Mouse (Mus musculus) myocyte (in vitro differentiated cells): ENCODE data around the gene Neurl2.

ENCODE experiments used
- CEBPB ChIP-seq: IDR thresholded peaks from 2 replicates; pipeline ENCODE4 v1.6.1; 2011; ENCODE audit warnings: mild to moderate bottlenecking, moderate library complexity; ENCODE audit not compliant: poor library complexity, insufficient read depth, severe bottlenecking
- E2F4 ChIP-seq: IDR thresholded peaks from one replicate; pipeline ENCODE4 v1.6.1; 2011; ENCODE audit warnings: mild to moderate bottlenecking, control low read depth, moderate library complexity; ENCODE audit not compliant: insufficient read depth
- MAX ChIP-seq: IDR thresholded peaks from one replicate; pipeline ENCODE4 v1.6.1; 2011; ENCODE audit warnings: low read depth, mild to moderate bottlenecking, control low read depth
- MYOD1 ChIP-seq, 3 experiments: IDR thresholded peaks; one replicate each; pipeline ENCODE4 v1.6.1; 2011; ENCODE audit warnings: control low read depth in 2 of 3, low read depth in 2 of 3, mild to moderate bottlenecking in 2 of 3, moderate library complexity in 1 of 3; ENCODE audit not compliant: insufficient read length in 2 of 3, control insufficient read depth in 1 of 3
- MYOG ChIP-seq, 3 experiments: IDR thresholded peaks; one replicate each; pipeline ENCODE4 v1.6.1; 2011; ENCODE audit warnings: control low read depth in 2 of 3, low read depth in 2 of 3, mild to moderate bottlenecking in 2 of 3; ENCODE audit not compliant: insufficient read length in 2 of 3, control insufficient read depth in 1 of 3, insufficient read depth in 1 of 3
- POLR2A ChIP-seq: IDR thresholded peaks from one replicate; pipeline ENCODE4 v1.6.1; 2011; ENCODE audit warnings: low read depth, mild to moderate bottlenecking, control low read depth, moderate library complexity; ENCODE audit not compliant: insufficient read length
- POLR2AphosphoS2 ChIP-seq: IDR thresholded peaks from one replicate; pipeline ENCODE4 v1.6.1; 2011; ENCODE audit warnings: low read depth, control low read depth; ENCODE audit not compliant: insufficient read length
- REST ChIP-seq: IDR thresholded peaks from one replicate; pipeline ENCODE4 v1.6.1; 2011; ENCODE audit warnings: mild to moderate bottlenecking, control low read depth, moderate library complexity; ENCODE audit not compliant: insufficient read depth, insufficient read length
- SRF ChIP-seq: IDR thresholded peaks from one replicate; pipeline ENCODE4 v1.6.1; 2011; ENCODE audit warnings: low read depth; ENCODE audit not compliant: control insufficient read depth, insufficient read length
- TCF12 ChIP-seq: IDR thresholded peaks from one replicate; pipeline ENCODE4 v1.6.1; 2011; ENCODE audit warnings: mild to moderate bottlenecking, control low read depth; ENCODE audit not compliant: poor library complexity, insufficient read depth, severe bottlenecking
- TCF3 ChIP-seq: IDR thresholded peaks from one replicate; pipeline ENCODE4 v1.6.1; 2011; ENCODE audit warnings: low read depth, control low read depth; ENCODE audit not compliant: insufficient read length
- USF1 ChIP-seq: IDR thresholded peaks from one replicate; pipeline ENCODE4 v1.6.1; 2011; ENCODE audit warnings: low read depth, mild to moderate bottlenecking, control low read depth, moderate library complexity

- TF ChIP-seq POLR2A (no peak), TCF12 (no peak), POLR2AphosphoS2 (no peak), MAX (no peak), SRF (no peak), REST (no peak), CEBPB (no peak), MYOG (IDR thresholded peaks at IDR 0.05; ENCODE audit: control insufficient read depth in 1 of 3, insufficient read depth in 1 of 3, insufficient read length in 2 of 3, low read depth in 2 of 3) (no peak), USF1 (no peak), E2F4 (no peak), TCF3 (no peak), MYOD1 (IDR thresholded peaks at IDR 0.05; ENCODE audit: control insufficient read depth in 1 of 3, insufficient read length in 2 of 3, low read depth in 2 of 3) (no peak)
Observed at GRCm38 (mm10) chr2:164823969-164824368, 9.3 kb downstream of the Neurl2 start.
